Mouse (Mus musculus) heart, adult 2 months (tissue): ENCODE data around the gene Zscan10.

ENCODE experiments used
- CTCF ChIP-seq: fragments of 200-600 bp; IDR thresholded peaks from 2 replicates; pipeline ENCODE4 v1.8.1; 2022; ENCODE audit warnings: antibody characterized with exemption, mild to moderate bottlenecking, moderate library complexity
- POLR2A ChIP-seq: fragments of 200-500 bp; IDR thresholded peaks from 2 replicates; pipeline ENCODE4 v1.6.1; 2011; ENCODE audit warnings: mild to moderate bottlenecking, low read depth, low read length, control low read depth; ENCODE audit not compliant: insufficient read depth

DNA sequence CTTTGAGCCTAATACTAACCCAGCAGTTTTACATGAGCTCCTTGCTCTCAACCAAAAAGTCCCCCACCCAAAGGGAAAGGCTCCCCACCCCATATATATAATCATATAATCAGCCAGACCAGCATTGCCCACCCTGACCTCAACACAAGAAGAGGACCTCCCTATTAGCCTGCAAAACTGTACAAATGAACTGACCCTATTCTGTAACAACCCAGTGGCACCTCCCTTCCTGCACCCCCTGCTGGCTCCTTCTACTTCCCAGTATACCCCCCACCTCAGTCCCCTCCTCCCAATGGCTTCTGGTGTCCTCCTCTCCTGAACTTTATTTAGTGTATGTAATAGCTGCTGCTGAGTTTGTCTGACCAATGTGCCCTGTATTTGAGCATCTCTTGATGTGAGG lies 49.2 kb upstream of the Zscan10 start:
- TF ChIP-seq CTCF = no peak
- TF ChIP-seq POLR2A = no peak
